Mouse (Mus musculus): ENCODE measurements around the gene Frmd4b. TPM values are rescaled to one million over a fixed set of nuclear protein-coding genes. Genes with fewer than 3 reads are reported as not detected.

Gene Frmd4b
- polyA plus RNA-seq, 1 experiment from 2014 or later: 46.3 TPM

- H3K4me2 ChIP-seq (replicated peaks): no peak overlapping the region
- H3K9me3 ChIP-seq: no peaks in the 10 kb centered on the region
- ATAC-seq (ENCODE audit: low FRiP score, low read depth): no peak
- H3K4me1 ChIP-seq: 0 out of 2 replicates have a peak, but pooled peaks cover 3% of the 10 kb centered on the region
- no peaks in the 10 kb centered on the region for H3K27me3 ChIP-seq (replicated peaks)
- no peak overlapping the region for H3K4me3 ChIP-seq
- no peak overlapping the region for H3K9ac ChIP-seq
- 91% methylated on average over 5 of the region's 5 CpGs for WGBS
- no peak overlapping the region for H3K27ac ChIP-seq
- H3K36me3 ChIP-seq: peaks cover 16% of the 10 kb centered on the region
These were observed 331.0 kb downstream of the Frmd4b start for GRCm38 (mm10) chr6:97286332-97286731.

DNA sequence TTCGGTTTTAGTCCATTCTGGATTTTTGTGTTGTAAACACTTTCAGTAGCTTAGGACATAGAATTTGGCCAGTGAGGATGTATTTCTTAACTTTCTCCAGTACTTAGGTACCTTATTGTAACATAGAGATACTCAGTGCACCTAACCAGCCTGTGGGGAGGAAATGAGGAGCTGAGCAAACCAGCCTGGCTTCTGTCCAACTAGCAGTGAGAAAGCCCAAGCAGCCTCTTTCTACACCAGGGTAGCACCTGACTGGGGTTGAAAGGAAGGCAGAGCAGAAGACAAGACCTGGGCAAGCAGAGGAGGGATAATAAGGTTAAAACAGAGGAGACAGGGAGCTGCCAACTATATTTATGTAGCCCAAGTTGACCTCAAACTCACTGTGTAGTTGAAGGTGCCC is 333.7 kb downstream of the Frmd4b start:
- H3K4me3 ChIP-seq: no peak overlapping the region
- H3K36me3 ChIP-seq: peaks cover 12% of the 10 kb centered on the region
- H3K27ac ChIP-seq: no peak overlapping the region
- H3K27me3 ChIP-seq (replicated peaks): no peaks in the 10 kb centered on the region
- no peak overlapping the region for H3K9ac ChIP-seq
- H3K4me2 ChIP-seq (replicated peaks): no peak overlapping the region
- H3K9me3 ChIP-seq: no peaks in the 10 kb centered on the region
- 93% methylated on average over 1 of the region's 1 CpGs for WGBS
- ATAC-seq (ENCODE audit: low FRiP score, low read depth): no peak
- H3K4me1 ChIP-seq: no peaks in the 10 kb centered on the region

DNA sequence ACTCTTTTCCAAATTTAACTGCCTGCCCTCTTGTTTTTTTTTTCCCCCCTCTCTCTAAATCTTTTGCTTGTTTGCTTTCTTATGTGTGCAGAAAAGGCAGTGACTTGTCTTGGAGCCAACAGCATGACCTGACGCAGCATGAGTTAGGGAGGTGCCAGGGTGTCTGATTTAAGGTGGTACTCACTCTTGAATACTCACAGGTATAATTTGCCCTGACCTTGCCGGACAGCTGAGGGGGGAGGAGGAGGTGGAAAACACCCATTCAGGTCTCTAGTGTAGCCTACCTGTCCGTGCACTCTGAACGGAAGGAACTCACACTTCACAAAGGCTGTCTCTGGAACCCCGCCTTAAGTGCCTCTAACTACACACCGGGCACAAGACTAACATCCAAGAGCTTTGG is 338.5 kb downstream of the Frmd4b start:
- H3K27me3 ChIP-seq (replicated peaks): no peaks in the 10 kb centered on the region; the same call in 1 of the 2 replicates
- no peak overlapping the region for H3K27ac ChIP-seq
- H3K4me3 ChIP-seq: no peak overlapping the region
- no peak for ATAC-seq (ENCODE audit: low FRiP score, low read depth)
- H3K9ac ChIP-seq: no peak overlapping the region
- peaks cover 14% of the 10 kb centered on the region for H3K4me1 ChIP-seq
- H3K36me3 ChIP-seq: no peaks in the 10 kb centered on the region
- H3K9me3 ChIP-seq: no peaks in the 10 kb centered on the region
- H3K4me2 ChIP-seq (replicated peaks): no peak overlapping the region
- 51% methylated on average over 6 of the region's 6 CpGs for WGBS

DNA sequence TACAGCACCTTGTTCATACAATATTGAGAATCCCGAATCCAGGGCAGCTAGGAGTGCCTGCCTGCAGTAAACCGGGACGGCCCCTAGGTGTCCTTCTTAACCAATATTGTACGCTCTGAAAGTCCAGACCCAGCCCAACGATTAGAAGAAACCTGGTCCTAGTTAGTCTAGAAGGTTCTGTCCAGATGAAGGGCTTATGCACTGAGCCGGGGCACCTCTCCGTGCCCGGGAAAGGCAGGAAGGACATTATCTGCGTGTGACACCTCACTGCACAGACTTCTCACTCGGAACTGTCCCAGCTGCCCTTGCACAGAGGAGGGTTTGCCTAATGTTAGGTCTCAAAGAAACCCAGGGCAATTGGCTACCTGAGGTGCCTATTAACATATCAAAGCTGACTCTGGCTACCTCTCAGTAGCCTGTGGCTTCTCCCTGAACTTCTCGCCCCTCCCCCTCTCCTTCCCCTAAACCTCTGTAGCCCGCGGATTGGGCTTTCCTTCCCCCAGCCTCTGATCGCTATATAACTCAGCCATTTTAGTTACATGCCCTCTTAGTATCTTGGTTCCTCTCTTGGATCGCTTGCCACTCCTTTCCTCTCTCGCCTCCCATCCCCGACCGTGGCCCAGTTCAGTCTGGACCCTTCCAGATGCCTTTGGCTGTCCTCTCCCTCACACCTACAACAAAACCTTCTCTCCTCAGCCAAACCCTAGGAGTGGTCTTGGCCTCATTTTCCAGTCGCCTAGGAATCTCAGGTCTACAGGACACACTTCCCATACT is 339.1 kb downstream of the Frmd4b start:
- Histone ChIP-seq H3K27ac (no peak overlapping the region), H3K36me3 (no peaks in the 10 kb centered on the region), H3K9ac (no peak overlapping the region), H3K4me2 (replicated peaks) (peak overlapping the region; percentile 52), H3K4me3 (no peak overlapping the region), H3K27me3 (replicated peaks) (no peaks in the 10 kb centered on the region; the same call in 1 of the 2 replicates), H3K4me1 (peaks cover 14% of the 10 kb centered on the region), H3K9me3 (no peaks in the 10 kb centered on the region)
- peak; percentile 61; the same call in 1 of the 2 replicates for ATAC-seq (ENCODE audit: low FRiP score, low read depth)
- WGBS: 5% methylated on average over 19 of the region's 19 CpGs

GRCm38 (mm10) chr6:97276890-97277497 is 340.3 kb downstream of the Frmd4b start:
- H3K4me1 ChIP-seq: peaks cover 14% of the 10 kb centered on the region
- H3K36me3 ChIP-seq: no peaks in the 10 kb centered on the region
- 65% methylated on average over 5 of the region's 5 CpGs for WGBS
- H3K27me3 ChIP-seq (replicated peaks): no peaks in the 10 kb centered on the region; the same call in 1 of the 2 replicates
- H3K4me2 ChIP-seq (replicated peaks): no peak overlapping the region
- no peak overlapping the region for H3K9ac ChIP-seq
- ATAC-seq (ENCODE audit: low FRiP score, low read depth): no peak
- H3K27ac ChIP-seq: no peak overlapping the region
- H3K4me3 ChIP-seq: no peak overlapping the region
- H3K9me3 ChIP-seq: no peaks in the 10 kb centered on the region

GRCm38 (mm10) chr6:97276366-97276765 is 341.0 kb downstream of the Frmd4b start:
- Histone ChIP-seq H3K9ac (no peak overlapping the region), H3K4me3 (no peak overlapping the region), H3K4me2 (replicated peaks) (peak overlapping the region; percentile 16; the same call in 1 of the 2 replicates), H3K9me3 (no peaks in the 10 kb centered on the region), H3K36me3 (no peaks in the 10 kb centered on the region), H3K27ac (no peak overlapping the region), H3K27me3 (replicated peaks) (no peaks in the 10 kb centered on the region; the same call in 1 of the 2 replicates), H3K4me1 (peaks cover 14% of the 10 kb centered on the region)
- 36% methylated on average over 4 of the region's 4 CpGs for WGBS
- no peak for ATAC-seq (ENCODE audit: low FRiP score, low read depth)

GRCm38 (mm10) chr6:97275760-97276159 is 341.6 kb downstream of the Frmd4b start:
- no peak overlapping the region for H3K4me3 ChIP-seq
- no peaks in the 10 kb centered on the region for H3K9me3 ChIP-seq
- peaks cover 14% of the 10 kb centered on the region for H3K4me1 ChIP-seq
- H3K27me3 ChIP-seq (replicated peaks): no peaks in the 10 kb centered on the region; the same call in 1 of the 2 replicates
- H3K9ac ChIP-seq: no peak overlapping the region
- no peak overlapping the region for H3K27ac ChIP-seq
- H3K36me3 ChIP-seq: no peaks in the 10 kb centered on the region
- H3K4me2 ChIP-seq (replicated peaks): peak overlapping the region; percentile 16; the same call in 1 of the 2 replicates
- WGBS: 64% methylated on average over 4 of the region's 4 CpGs
- ATAC-seq (ENCODE audit: low FRiP score, low read depth): no peak

- H3K27ac ChIP-seq: no peak overlapping the region
- no peaks in the 10 kb centered on the region for H3K9me3 ChIP-seq
- H3K27me3 ChIP-seq (replicated peaks): no peaks in the 10 kb centered on the region; the same call in 1 of the 2 replicates
- 85% methylated on average over 3 of the region's 3 CpGs for WGBS
- H3K4me1 ChIP-seq: peaks cover 14% of the 10 kb centered on the region
- no peak overlapping the region for H3K4me2 ChIP-seq (replicated peaks)
- H3K9ac ChIP-seq: no peak overlapping the region
- ATAC-seq (ENCODE audit: low FRiP score, low read depth): no peak
- H3K4me3 ChIP-seq: no peak overlapping the region
- H3K36me3 ChIP-seq: no peaks in the 10 kb centered on the region
These were observed 343.6 kb downstream of the Frmd4b start for GRCm38 (mm10) chr6:97273777-97274176.

GRCm38 (mm10) chr6:97273058-97273710 is 344.2 kb downstream of the Frmd4b start:
- no peak overlapping the region for H3K4me3 ChIP-seq
- no peaks in the 10 kb centered on the region for H3K36me3 ChIP-seq
- ATAC-seq (ENCODE audit: low FRiP score, low read depth): no peak
- no peak overlapping the region for H3K27ac ChIP-seq
- H3K9ac ChIP-seq: no peak overlapping the region
- no peaks in the 10 kb centered on the region for H3K9me3 ChIP-seq
- no peaks in the 10 kb centered on the region; the same call in 1 of the 2 replicates for H3K27me3 ChIP-seq (replicated peaks)
- peaks cover 10% of the 10 kb centered on the region; the same call in 1 of the 2 replicates for H3K4me1 ChIP-seq
- H3K4me2 ChIP-seq (replicated peaks): no peak overlapping the region
- 90% methylated on average over 16 of the region's 16 CpGs for whole genome bisulfite sequencing

DNA sequence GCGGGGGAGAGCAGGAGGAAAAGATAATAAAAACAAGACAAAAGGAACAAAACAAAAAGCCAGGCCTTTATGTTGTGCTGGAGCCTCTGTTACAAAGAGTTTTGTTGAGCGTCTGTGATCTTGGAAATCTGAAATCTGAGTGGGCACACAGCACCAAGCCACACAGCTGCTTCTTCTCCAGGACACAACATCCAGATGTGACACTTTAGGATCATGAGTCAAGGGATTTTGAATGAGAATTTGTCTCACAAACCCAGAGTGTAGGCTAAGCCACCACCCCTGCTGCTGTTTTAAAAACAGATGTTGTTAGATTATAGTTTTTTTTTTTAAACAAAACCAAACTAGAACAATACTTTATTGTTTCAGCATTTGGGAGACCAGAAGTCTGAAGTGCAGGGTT is 345.0 kb downstream of the Frmd4b start:
- no peak overlapping the region for H3K4me3 ChIP-seq
- WGBS: 36% methylated on average over 2 of the region's 2 CpGs
- no peaks in the 10 kb centered on the region; the same call in 1 of the 2 replicates for H3K27me3 ChIP-seq (replicated peaks)
- no peak overlapping the region for H3K27ac ChIP-seq
- H3K9ac ChIP-seq: no peak overlapping the region
- H3K9me3 ChIP-seq: no peaks in the 10 kb centered on the region
- H3K36me3 ChIP-seq: no peaks in the 10 kb centered on the region
- ATAC-seq (ENCODE audit: low FRiP score, low read depth): no peak
- no peak overlapping the region for H3K4me2 ChIP-seq (replicated peaks)
- H3K4me1 ChIP-seq: peaks cover 9% of the 10 kb centered on the region; the same call in 1 of the 2 replicates

- H3K4me3 ChIP-seq: no peak overlapping the region
- no peaks in the 10 kb centered on the region for H3K36me3 ChIP-seq
- no peaks in the 10 kb centered on the region for H3K9me3 ChIP-seq
- no peak overlapping the region for H3K27ac ChIP-seq
- WGBS: 84% methylated on average over 11 of the region's 11 CpGs
- H3K9ac ChIP-seq: no peak overlapping the region
- no peak for ATAC-seq (ENCODE audit: low FRiP score, low read depth)
- H3K4me1 ChIP-seq: no peaks in the 10 kb centered on the region
- no peaks in the 10 kb centered on the region for H3K27me3 ChIP-seq (replicated peaks)
- no peak overlapping the region for H3K4me2 ChIP-seq (replicated peaks)
These were observed 347.7 kb downstream of the Frmd4b start for GRCm38 (mm10) chr6:97269596-97269995.

GRCm38 (mm10) chr6:97267132-97267531 is 350.2 kb downstream of the Frmd4b start:
- H3K4me1 ChIP-seq: no peaks in the 10 kb centered on the region
- WGBS: 93% methylated on average over 2 of the region's 2 CpGs
- ATAC-seq (ENCODE audit: low FRiP score, low read depth): no peak
- H3K9ac ChIP-seq: no peak overlapping the region
- H3K27me3 ChIP-seq (replicated peaks): no peaks in the 10 kb centered on the region
- no peak overlapping the region for H3K4me2 ChIP-seq (replicated peaks)
- no peak overlapping the region for H3K27ac ChIP-seq
- no peaks in the 10 kb centered on the region for H3K36me3 ChIP-seq
- no peaks in the 10 kb centered on the region for H3K9me3 ChIP-seq
- no peak overlapping the region for H3K4me3 ChIP-seq
